ENCODE assay signal across 22 mouse cellular contexts in the genomic region with DNA sequence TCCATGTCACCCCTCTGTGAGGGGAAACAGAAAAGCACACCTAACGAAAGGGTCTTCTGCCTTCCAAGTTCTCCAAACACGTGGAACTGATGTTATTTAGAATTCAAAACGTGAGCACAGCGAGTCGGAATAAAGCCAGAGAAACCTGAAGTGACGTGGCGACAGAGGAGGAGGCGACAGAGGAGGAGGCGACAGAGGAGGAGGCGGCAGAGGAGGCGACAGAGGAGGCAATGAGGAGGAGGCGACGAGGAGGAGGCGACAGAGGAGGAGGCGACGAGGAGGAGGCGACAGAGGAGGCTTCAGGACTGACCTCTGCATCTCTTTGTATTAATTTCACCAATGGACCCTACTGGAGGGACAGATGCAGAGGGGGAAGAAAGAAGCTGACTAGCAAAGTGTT. TPM values are rescaled to one million over a fixed set of nuclear protein-coding genes. Genes with fewer than 3 reads are reported as not detected.
DNase-seq lines count a peak whose midpoint lies in the region; ATAC-seq and TF ChIP-seq lines count a peak whose summit lies in the region.
"Had no signal": no experiment of that assay in that cellular context is flagged by ENCODE, and none has a peak within 500 bp of the region (broad histone marks: within the 10 kb centered on the region; RNA-seq: fewer than 3 reads in every experiment).

No protein-coding gene starts in this region.

- no peaks in the 10 kb centered on the region for H3K9me3 ChIP-seq in forebrain, embryonic 10.5 days
- no peaks in the 10 kb centered on the region for H3K9me3 ChIP-seq in forebrain, postnatal 0 days (ENCODE audit: low read length)
- H3K9me3 ChIP-seq in kidney, embryonic 16.5 days (ENCODE audit: low read length): no peaks in the 10 kb centered on the region
- H3K9me3 ChIP-seq: embryonic facial prominence, embryonic 10.5 days; G1E; heart, embryonic 10.5 days had no signal

- ATAC-seq in forebrain, postnatal 0 days: no peak
- ATAC-seq in kidney, embryonic 16.5 days (ENCODE audit: low FRiP score, low TSS enrichment): peak; percentile 58; the same call in 1 of the 2 replicates
- ATAC-seq: CD4-positive, CD25-positive, alpha-beta regulatory T cell, adult 4 months; forebrain, embryonic 14.5 days had no signal

- no peak overlapping the region for H3K4me2 ChIP-seq in forebrain, postnatal 0 days (ENCODE audit: low read depth)
- peak overlapping the region; percentile 26 for H3K4me2 ChIP-seq in kidney, embryonic 16.5 days (replicated peaks; ENCODE audit: low read depth, low read length)

- H3K27ac ChIP-seq in forebrain, embryonic 10.5 days: 0 out of 2 replicates have a peak overlapping the region, but pooled peaks have one; percentile 40
- H3K27ac ChIP-seq in forebrain, postnatal 0 days (ENCODE audit: low read depth, low read length): no peak overlapping the region
- H3K27ac ChIP-seq in kidney, embryonic 16.5 days (ENCODE audit: low read length): no peak overlapping the region; the same call in 1 of the 2 replicates
- H3K27ac ChIP-seq in layer of hippocampus, adult 2 months: peak overlapping the region; percentile 9; the same call in 1 of the 2 replicates
- H3K27ac ChIP-seq: embryonic facial prominence, embryonic 10.5 days; heart, embryonic 10.5 days had no signal

- peaks cover 15% of the 10 kb centered on the region; the same call in 1 of the 2 replicates for H3K4me1 ChIP-seq in forebrain, embryonic 10.5 days
- no peaks in the 10 kb centered on the region for H3K4me1 ChIP-seq in forebrain, postnatal 0 days (ENCODE audit: insufficient read depth)
- H3K4me1 ChIP-seq in kidney, embryonic 16.5 days (ENCODE audit: insufficient read depth, low read length): peaks cover 5% of the 10 kb centered on the region; the same call in 1 of the 2 replicates
- H3K4me1 ChIP-seq: embryonic facial prominence, embryonic 10.5 days had no signal

- WGBS in forebrain, embryonic 10.5 days: 88% methylated on average over 17 of the region's 17 CpGs
- WGBS in forebrain, postnatal 0 days: 71% methylated on average over 17 of the region's 17 CpGs
- 43% methylated on average over 17 of the region's 17 CpGs for WGBS in kidney, embryonic 16.5 days

- DNase-seq in forebrain, embryonic 10.5 days (ENCODE audit: extremely low spot score, low spot score): no peak
- no peak for DNase-seq in forebrain, postnatal 0 days
- DNase-seq in kidney, adult 18-20 months: no peak
- no peak for DNase-seq in layer of hippocampus, adult 2 months (ENCODE audit: low spot score in 2 of 2)
- DNase-seq in layer of hippocampus, adult 8-10 months (ENCODE audit: low spot score in 2 of 2): no peak
- DNase-seq in testis, postnatal 10 days (ENCODE audit: low spot score): peak; percentile 58
- DNase-seq: adrenal gland, adult 8-10 months; adrenal gland, postnatal 36 days; B cell, adult 2 months; cerebellum, adult 2 months; cerebellum, postnatal 10 days; gastrocnemius, postnatal 36 days; heart, adult 18-20 months; heart, postnatal 14 days had no signal

- H3K9ac ChIP-seq in forebrain, postnatal 0 days: no peak overlapping the region
- no peak overlapping the region for H3K9ac ChIP-seq in kidney, embryonic 16.5 days (replicated peaks; ENCODE audit: low read length)

- TF ChIP-seq CTCF in forebrain, postnatal 0 days (IDR thresholded peaks at IDR 0.05; ENCODE audit: low read depth): no peak
- no peak for TF ChIP-seq CTCF in layer of hippocampus, adult 2 months (conservative IDR thresholded peaks at IDR 0.05)

- no peaks in the 10 kb centered on the region for H3K27me3 ChIP-seq in forebrain, embryonic 10.5 days (ENCODE audit: poor library complexity, severe bottlenecking)
- H3K27me3 ChIP-seq in forebrain, postnatal 0 days (ENCODE audit: insufficient read depth, low read length): no peaks in the 10 kb centered on the region
- no peaks in the 10 kb centered on the region for H3K27me3 ChIP-seq in kidney, embryonic 16.5 days (ENCODE audit: insufficient read depth, low read length)

- peaks cover 31% of the 10 kb centered on the region for H3K36me3 ChIP-seq in forebrain, embryonic 10.5 days (replicated peaks)
- H3K36me3 ChIP-seq in forebrain, postnatal 0 days (ENCODE audit: insufficient read depth): 0 out of 2 replicates have a peak, but pooled peaks cover 4% of the 10 kb centered on the region
- H3K36me3 ChIP-seq in kidney, embryonic 16.5 days (ENCODE audit: insufficient read depth, low read length): peaks cover 12% of the 10 kb centered on the region; the same call in 1 of the 2 replicates

- H3K4me3 ChIP-seq in forebrain, embryonic 10.5 days: no peak overlapping the region
- H3K4me3 ChIP-seq in forebrain, postnatal 0 days (ENCODE audit: low read depth, low read length): no peak overlapping the region
- no peak overlapping the region for H3K4me3 ChIP-seq in kidney, embryonic 16.5 days (ENCODE audit: low read length)
- H3K4me3 ChIP-seq in layer of hippocampus, adult 2 months: no peak overlapping the region
- H3K4me3 ChIP-seq: embryonic facial prominence, embryonic 10.5 days; heart, embryonic 10.5 days had no signal

RNA-seq across cellular contexts. Expression of a gene that starts 24.4 kb away (rescaled TPM):
- polyA plus RNA-seq in forebrain, embryonic 10.5 days (2016; fragmentation: Nextera tagmentation; extraction: Ambion mirVana): 30.9 and 34.1 TPM in 2 replicates
- total RNA-seq in forebrain, postnatal 0 days (2014; rRNA removed): 20.1 and 20.6 TPM in 2 replicates
- polyA plus RNA-seq in forebrain, postnatal 0 days (2015; fragmentation: Nextera tagmentation; extraction: Ambion mirVana): 5.4 and 11.7 TPM in 2 replicates
- polyA plus RNA-seq in kidney, embryonic 16.5 days (2015; fragmentation: Nextera tagmentation; extraction: Ambion mirVana): 44.9 and 46.1 TPM in 2 replicates
- 10 to 100 TPM; 49.3 to 55.9 TPM for total RNA-seq in layer of hippocampus, adult 2 months (2021)
- 10 to 100 TPM; 55.0 to 67.6 (median 59.7) TPM for total RNA-seq in layer of hippocampus, adult 8-10 months (2022)

RNA-seq across cellular contexts. Expression of a gene that starts 28.7 kb away (rescaled TPM):
- polyA plus RNA-seq in forebrain, embryonic 10.5 days (2016; fragmentation: Nextera tagmentation; extraction: Ambion mirVana): 0.09 and 0.17 TPM in 2 replicates
- 0.23 and 0.52 TPM in 2 replicates for total RNA-seq in forebrain, postnatal 0 days (2014; rRNA removed)
- polyA plus RNA-seq in forebrain, postnatal 0 days (2015; fragmentation: Nextera tagmentation; extraction: Ambion mirVana): 0.29 and 0.56 TPM in 2 replicates
- polyA plus RNA-seq in kidney, embryonic 16.5 days (2015; fragmentation: Nextera tagmentation; extraction: Ambion mirVana): 0.30 and 0.36 TPM in 2 replicates
- total RNA-seq in layer of hippocampus, adult 2 months (2021): 1 to 10 TPM in 1 of 2 experiments, under 1 TPM in 1; 0.61 to 1.3 TPM
- 1 to 10 TPM in 1 of 4 experiments, under 1 TPM in 3; 0.52 to 1.4 (median 0.73) TPM for total RNA-seq in layer of hippocampus, adult 8-10 months (2022)
- total RNA-seq: gastrocnemius, adult 8-10 months; heart, adult 18-20 months; hematopoietic stem cell, adult 5-6 weeks had no signal
- polyA plus RNA-seq: G1E had no signal

Comparison
In these comparisons a context has a peak if more than half of its experiments do, and no peak if none do; other contexts are left out.
1. H3K27ac ChIP-seq: peak in forebrain, embryonic 10.5 days (single experiment) and layer of hippocampus, adult 2 months (single experiment); none in forebrain, postnatal 0 days (single experiment) and kidney, embryonic 16.5 days (single experiment).